Mouse (Mus musculus) thymus, postnatal 25 days (tissue): ENCODE measurements around the gene Polr2a.

Experiments
- DNase-seq: peaks from one replicate; pipeline ENCODE4 v3.0.0; 2022

Gene Polr2a

DNA sequence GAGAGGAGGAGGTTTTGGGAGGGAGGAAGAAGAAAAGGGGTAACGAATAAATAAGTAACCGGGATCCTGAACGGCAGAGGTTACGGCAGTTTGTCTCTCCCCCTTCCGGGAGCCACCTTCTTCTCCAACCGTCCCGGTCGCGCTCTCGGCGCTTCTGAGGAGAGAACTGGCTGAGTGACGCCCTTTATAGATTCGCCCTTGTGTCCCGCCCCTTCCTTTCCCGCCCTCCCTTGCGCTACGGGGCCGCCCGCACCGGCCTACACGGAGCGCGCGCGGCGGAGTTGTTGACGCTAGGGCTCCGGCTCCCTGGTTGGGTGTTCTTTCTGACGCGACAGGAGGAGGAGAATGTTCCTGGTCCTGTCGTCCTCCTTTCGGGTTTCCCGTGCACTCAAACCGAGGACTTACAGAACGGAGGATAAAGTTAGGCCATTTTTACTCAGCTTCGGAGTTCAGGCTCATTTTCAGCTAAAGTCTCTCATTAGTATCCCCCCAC lies at the start of gene Polr2a:
Polr2a (minus strand) TSS at position 160 of the 493 bp plus-strand sequence.
- DNase-seq, result peak; percentile 97

DNA sequence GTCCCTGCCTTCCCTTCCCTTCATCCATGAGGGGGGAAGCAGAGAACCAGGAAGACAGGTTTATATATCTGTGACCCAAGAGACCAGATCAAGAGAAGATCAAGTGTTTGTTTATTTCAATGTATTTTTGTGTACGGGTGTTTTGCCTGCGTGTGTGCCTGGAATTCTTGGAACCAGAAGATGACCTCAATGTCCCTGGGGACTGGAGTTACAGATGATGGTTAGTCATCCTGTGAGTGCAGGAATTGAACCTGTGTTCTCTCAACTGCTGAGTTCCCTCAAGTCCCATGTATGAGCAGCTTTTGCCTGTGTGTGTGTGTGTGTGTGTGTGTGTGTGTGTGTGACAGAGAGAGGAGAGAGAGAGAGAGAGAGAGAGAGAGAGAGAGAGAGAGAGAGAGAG lies 49.2 kb upstream of the Polr2a start:
- no peak for DNase-seq

DNA sequence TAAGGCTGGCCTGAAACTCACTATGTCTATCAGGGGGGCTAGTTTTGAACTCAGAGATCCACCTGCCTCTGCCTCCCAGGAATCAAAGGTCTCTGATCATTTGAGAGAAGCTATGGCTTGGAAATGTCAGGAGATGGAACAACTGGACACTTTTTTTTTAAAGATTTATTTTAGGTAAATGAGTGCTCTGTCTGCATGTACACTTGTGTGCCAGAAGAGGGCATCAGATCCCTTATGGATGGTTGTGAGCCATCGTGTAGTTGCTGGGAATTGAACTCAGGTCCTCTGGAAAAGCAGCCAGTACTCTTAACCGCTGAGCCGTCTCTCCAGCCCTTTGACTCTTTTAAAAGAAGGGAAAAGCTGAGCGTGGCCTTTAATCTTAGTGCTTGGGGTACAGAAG lies 47.9 kb upstream of the Polr2a start:
- no peak for DNase-seq

DNA sequence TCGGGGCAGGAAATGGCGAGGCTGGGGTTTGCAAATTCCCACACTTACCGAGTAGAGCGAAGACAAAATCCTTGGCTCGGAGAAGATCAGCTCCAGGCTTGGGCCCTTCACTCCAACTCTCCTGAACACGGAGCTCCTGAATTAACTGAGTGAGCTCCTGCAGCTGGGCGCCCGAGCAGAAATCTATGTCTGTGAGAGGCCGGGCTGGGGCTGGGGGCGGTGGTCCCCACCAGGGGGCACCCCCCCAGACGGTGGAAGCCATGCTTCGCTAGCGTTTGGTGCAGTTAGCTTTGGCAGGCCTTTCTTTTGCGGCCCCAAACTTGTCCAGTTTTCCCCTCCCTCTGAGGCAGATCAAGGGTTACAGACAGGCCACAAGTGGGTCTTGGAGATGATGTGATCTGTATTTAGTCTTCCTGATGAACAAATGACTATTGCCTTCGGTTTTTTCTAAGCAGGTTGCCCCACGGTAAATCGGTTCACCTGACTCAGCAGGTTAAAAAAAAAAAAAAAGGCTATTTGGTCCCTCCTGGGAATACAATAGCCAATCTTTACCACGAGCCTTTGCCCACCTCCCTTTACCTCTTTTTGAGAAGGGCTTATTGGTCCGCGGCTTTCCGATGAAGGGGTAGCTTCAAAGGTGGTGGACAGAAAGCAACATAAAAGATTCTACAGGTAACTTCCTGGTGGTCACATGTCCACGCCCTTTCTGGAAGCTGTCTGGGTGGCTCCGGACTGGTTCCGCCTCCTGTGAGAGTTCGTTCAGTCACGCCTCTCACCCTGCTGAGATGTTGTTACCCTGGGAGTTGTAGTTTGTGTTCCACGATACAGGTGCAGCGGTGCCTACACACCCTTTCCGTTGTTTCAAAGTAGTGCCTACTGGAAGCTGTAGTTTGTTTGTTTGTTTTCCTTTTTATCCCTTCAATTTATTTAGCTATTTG lies 46.8 kb upstream of the Polr2a start, which contains the start of gene Tmem102:
Tmem102 (minus strand) TSS at position 653 of the 938 bp plus-strand sequence.
- no peak for DNase-seq

DNA sequence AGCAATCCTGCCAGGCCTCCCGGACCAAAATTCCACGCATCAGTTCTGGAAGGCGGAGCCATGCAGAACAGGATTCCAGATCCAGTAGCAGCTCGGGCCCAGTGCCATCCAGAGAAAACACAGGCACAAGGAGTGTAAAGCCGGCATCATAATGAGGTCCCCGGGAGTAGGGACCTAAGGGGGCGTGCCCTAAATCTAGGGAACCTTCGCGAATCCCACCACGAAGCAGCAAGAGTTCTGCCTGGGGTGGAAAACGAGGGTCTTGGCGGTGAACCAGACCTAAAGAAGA lies 46.2 kb upstream of the Polr2a start:
- DNase-seq, result no peak

DNA sequence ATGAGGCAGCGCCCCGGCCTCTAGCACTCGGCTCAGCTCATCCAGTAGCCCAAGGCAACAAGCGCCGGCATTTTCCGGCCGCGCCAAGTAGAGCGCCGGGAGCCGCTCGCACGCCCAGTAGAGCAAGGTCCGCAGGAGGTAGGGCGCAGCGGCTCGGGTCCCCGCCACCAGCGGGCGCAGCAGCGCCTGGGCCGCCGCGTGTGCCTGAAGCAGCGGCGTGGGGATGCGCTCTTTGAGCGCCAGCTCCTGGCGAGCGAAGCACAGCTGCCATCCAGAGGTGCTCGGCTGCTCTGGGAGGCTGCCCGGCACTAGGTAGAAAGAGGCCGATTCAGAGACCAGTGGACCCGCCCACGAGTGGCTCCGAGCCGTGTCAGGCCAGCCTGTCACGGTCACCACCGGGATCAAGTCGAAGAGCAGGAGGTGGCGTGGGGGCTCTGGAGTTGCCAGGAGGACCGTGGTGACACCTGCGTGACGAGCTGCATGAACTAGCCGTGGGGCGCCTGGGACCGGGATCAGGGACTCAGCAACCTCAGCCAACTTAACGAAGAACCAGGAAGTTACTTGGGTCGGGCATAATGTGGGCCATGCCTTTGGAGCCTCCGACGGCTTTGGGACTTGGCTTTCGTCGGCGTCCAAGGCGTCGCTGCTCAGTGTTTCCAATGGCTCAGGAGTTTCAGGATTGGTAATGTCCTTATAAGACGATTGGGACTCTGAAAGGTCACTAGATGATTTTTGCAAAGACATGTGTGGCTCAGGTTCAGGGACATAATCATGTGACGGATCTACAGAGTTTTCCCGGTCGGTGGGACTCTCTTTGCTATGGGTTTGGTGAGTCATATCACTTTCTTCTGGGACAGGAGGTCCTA lies 45.6 kb upstream of the Polr2a start:
- DNase-seq, result peak; percentile 84

DNA sequence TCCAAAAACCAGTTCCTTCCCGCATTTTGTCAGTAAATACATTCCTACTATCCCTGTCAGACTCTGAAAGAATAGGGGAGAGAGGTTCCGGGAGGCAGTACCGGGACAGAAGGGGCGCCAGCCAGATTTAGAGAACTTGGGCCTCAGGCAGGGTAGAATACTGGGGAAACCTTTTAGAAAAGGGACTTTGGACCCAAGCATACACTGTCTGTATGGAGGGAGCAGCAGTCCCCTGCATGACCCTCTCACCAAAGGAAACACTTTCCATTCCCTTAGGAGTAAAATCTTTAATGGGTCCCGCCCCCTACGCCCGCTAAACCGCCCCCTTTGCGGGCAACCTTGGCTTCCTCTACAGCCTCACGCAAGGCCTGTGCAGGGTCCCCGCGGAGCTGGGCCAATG lies 44.9 kb upstream of the Polr2a start:
- DNase-seq, result no peak

DNA sequence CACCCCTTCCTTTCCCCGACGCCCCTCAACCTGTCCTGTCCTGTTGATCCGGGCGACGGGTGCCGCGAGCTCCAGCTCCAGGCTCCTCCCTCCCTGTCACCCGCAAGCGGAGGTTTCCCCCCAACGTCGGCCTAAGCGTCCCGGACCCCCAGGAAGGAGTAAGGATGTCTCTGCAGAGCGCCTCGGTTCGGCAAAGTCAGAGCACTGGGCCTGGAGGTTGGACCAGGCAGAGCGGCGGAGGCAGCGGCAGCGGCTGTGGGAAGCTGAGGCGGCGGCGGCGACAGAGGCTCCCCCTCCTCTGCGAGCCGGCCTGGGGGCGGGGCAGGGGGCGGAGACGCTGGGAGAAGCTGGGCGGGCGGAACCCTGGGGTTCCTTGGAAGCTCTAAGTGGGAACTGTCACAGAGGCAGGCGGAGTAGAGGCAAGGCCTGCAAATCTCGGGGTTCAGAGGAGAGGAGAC lies 44.2 kb upstream of the Polr2a start:
- DNase-seq, result peak; percentile 84

DNA sequence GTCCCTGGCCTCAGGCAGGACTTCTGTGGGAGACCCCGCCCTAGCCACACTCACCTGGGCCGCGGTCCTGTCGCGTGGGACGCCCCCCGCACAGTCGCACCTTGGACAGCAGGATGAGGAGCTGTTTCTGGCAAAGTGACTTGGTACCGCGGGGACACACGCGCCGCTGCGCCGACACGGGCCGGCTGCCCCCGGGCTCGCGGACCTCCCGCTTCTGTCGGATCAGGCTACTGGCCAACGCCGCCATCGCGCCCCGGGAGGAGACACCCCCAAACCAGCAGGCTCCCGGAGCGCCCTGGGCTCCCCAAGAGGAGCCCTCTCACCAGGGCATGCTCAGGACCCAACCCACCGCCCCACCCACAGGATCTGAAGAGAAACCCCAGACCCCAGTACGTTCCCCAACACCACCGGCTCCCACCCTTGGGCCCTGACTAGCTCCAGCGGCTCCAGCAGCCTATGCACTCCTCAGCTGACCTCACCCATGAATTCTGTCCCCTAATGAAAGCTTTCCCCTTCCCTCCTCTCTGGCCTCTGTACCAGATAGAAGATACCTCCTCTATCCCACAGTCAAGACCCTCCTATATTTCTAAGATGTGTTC lies 43.0 kb upstream of the Polr2a start, which contains the start of gene Fgf11:
Fgf11 (minus strand) TSS at position 479 of the 599 bp plus-strand sequence.
- DNase-seq, result no peak

DNA sequence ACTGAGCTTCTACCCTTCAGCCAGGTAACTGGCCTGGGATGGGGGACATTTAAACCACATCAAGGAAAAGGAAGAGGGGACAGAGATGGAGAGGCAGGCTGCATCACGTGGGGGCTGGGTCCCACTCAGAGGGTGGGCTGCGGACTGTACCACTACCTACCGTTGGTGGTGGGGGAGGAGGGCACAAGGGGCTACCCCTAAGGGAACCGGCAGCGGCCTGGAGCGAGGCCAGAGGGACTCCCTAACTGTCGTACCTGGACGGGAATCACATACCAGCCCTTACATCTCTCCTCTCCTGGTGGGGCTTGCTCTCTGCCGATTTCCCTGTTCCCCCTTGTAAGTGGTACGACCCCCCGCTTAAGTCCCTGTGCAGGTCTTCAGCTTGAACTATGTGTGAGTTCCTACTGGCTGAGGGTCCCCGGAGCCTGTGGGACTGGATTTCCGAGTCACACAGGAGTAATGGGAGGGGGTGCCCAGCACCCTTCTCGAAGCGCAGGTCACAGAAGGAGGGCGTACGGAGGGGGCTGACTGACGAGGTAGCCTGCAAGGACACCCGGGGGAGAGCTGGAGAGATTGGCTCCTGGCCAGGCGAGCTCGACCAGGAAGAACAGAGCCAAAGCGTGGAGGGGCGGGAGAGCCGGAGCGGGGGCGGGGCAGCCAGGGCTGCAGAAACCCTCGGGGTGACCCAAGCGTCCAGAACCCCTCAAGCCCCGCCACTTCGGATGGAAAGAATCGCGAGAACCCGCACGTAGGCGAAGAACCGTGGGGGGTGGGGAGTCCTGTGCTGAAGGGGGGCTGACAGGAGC lies 42.2 kb upstream of the Polr2a start:
- no peak for DNase-seq

DNA sequence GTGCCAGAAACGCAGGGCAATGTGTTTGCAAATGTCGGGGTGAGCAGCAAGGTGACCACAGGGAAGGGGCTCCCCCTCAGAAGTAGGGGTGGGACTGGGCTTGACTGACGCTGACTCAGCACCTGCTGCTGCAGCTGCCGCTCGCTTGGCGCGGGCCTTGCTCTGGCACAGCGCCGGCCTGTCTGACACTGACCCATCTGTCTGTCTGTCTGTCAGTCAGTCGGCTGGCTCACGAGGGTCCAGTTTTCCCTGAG lies 41.6 kb upstream of the Polr2a start:
- DNase-seq, result no peak

DNA sequence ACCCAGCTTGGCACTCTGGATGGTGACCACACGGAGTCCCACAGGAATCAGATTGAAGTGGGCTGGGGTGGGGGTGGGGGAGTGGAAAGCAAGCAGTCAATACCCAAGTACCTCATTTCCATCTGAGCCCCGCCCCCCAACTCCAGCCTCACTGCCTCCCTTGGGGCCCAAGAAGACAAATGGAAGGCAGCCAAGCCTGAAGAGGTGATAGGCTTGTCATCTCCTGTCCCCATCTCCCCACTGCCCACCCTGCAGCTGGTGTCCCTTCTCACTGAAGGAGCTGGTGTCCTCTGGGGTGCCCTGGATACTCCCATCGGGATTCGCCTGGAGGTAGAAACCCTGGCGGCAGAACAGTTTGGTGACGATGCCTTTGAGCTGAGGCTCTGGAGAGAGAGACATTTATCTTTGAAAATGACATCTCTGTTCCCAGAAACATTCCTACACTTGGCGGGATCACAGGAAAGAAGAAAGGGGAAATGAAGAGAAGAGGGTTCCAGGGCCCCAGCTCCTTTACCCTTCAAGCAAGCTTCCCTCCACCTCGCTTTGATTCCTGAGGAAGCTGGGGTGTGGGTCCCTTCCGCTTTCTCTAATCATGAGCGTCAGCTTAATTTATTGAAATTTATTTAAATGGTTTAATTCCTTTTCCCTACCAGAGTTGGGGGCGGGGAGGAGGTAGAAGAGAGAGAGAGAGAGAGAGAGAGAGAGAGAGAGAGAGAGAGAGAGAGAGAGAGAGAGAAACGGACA lies 41.1 kb upstream of the Polr2a start:
- no peak for DNase-seq

DNA sequence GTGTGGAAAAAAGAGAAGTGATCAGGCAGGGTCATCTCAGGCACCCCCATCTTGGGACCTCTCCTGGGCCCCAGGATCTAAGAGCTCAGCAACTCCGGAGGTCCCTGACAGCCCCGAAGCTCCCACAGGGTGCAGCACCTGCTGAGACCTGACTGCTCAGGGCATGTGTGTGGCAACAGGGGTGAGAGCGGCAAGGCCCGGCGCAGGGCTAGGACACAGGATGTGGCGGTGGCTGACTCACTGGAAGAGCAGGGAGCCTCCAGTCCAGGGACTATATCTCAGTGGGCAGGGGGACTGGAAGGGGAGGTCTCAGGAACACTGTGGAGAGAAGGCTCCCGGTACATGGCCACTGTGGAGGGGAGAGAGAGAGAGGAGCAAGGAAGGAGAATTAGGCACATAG lies 39.5 kb upstream of the Polr2a start:
- no peak for DNase-seq

DNA sequence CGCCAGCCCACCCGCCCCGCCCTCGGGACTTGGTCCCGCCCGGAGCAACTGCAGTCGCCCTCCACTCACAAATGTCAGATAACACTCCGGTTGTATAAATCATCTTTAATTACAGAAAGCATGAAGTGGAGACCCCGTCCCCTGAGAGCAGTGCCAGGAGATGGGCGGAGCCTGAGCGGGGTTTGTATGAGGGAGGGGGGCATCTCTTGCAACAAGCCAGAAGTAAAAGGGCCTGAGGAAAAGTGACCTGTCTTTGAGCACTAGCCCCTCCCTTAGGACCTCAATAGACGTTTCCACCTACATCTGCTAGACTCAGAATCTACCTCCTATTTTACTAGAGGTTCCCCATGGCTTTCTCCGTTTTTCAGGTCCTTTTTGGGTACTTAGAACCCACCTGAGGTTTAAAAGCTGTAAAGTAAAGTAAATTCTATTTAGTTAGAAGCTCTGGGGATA lies 37.6 kb upstream of the Polr2a start:
- no peak for DNase-seq

DNA sequence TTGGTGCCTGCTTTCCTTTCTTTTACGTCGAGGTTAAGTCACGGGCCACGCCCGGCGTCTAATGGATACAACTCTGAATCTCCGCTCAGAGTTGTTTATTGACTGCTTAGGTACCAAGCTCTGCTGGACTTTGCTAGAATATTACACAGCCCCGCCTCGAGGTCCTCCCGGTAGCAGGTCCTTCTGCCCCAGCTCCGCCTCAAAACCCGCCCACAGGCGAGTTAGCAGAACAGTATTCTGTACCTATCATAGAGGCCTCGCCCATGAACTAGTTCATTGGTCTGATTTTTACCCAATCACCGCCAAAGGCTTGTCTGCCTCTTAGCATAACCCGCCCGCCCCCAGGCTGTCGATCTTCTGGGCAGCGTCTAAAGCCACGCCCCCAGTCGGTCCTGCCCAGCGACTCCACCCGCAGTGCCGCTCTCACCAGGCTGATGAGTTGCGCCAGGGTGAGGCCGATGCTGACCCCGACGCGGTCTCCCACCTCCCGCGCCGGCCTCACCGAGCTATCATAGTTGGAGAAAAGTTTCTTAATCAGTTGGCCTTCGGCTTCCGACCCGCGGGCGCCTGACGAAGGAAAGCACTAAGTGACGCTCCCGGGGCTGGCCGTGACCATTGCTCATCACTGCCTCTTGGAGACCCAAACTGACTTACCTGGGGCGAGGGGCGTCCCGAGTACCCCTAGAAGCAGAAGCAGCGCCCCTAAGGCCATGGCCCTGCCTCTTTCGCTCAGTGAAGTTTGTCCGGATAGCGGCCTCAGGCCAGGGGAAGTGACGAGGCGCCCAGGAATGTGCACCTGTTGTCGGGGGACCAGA lies 36.9 kb upstream of the Polr2a start, which contains the start of gene Chrnb1:
Chrnb1 (minus strand) TSS at position 776 of the 815 bp plus-strand sequence.
- peak; percentile 91 for DNase-seq

DNA sequence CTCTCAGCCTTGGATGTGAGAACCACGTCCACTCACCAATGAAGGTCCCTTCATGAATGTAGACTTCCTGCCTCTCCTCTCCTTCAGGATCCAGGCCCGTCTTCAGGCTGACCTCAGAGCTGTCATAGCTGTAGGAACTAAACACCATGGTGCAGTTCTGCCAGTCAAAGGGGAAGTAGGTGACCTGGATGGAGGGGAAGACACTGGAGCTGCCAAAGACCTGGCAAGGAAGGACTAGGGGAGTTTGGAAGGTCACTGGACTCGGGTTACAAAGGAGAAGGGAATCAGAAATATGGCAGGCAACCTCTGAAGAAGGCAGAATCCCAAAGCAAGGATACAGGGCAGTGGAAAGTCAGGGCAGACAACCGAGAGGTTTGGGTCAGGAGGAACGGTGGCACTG lies 35.0 kb upstream of the Polr2a start:
- no peak for DNase-seq

DNA sequence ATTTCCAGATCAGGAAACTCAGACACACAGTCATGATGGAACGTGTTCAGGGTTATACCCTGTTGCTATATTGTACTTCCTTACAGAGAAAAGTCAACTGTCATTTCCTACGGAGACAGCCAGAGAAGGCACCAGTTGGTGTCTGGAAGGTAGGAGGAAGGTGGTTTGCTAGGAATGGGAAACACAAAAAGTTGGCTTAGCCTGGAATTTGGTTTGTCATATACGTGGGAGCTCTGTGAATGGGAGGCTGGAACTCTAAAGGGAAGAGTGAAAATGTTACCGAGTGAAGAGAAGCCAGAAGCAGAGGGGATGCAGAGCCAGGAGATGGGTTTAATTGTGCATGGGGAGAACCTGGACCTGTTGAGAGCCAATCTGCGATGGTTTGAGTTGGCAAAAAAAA lies 33.0 kb upstream of the Polr2a start:
- DNase-seq, result no peak

DNA sequence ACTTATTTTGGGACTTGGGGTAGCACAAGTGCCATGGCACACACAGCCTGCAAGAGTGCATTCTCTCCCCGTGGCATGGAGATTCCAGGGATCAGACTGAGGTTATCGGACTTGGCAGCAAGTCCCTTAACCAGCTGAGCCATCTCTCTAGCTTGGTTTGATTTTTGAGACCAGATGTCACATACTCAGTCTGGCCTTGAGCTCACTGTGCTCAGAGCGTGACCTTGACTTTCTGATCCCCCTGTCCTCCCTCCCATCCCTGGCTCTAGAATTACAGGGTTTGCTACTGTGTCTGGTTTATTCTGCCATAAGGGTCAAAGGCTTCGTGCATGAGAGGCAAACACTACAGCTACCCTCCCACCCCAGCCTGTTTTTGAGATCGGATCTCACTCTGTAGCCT lies 31.0 kb upstream of the Polr2a start:
- no peak for DNase-seq

DNA sequence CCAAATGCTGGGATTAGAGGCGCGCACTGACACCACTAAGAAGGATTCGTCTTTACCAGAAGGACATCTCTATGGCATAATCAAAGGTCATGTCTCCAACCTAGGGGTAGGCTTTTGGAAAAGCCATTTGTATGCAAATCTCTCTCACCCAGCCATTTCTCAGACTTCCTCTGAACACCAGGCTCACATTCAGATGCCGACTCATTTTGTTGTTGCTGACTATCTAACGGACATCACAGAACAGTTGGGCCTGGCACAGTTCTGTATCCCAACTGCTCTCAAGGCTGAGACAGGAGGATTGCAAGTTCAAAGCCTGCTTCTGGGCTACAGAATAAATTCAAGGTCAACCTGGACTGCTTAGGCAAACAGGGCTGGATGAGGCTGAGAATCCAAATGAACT lies 28.9 kb upstream of the Polr2a start:
- no peak for DNase-seq

DNA sequence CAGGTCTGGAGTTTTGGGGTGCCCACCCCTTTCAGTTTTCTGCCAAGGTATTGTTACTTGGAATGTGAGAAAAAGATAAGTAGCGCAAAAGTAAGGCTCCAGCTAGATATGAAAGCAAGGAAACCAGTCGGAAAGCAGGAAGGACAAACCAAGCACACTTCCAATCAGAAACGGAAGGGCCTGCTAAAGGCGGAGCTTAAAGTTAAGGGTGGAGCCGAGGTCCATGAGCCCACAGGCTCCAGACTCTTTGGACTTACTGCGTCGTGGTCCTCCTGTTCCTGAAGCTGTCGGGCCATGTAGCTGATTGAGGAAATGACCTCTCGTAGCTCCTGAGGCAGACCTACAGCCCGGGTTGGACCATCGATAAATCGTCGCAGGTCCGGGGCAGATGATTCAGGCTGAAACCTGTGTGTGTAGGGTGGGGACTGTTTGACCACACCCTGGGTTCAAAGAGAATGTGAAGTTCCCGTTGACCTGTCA lies 26.4 kb upstream of the Polr2a start:
- DNase-seq, result no peak

DNA sequence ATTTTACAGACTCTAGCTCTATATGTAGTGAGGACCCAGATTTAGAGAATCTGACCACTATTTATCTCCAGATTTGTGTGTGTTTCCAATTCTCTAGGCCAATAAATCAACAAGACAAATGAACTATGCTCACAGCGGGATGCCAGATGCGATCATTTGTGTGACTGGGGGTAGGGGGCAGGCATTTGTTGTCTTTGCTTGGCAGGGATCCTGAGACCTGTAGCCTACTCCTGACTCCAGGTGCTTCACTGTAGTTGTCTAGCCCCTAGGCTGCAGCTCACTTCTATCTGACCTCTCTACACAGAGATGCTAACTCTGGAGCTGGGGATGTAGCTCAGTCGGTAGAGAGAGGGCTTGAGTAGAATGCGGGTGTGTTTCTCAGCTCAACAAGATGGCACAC lies 23.4 kb upstream of the Polr2a start:
- no peak for DNase-seq
